Mouse (Mus musculus): Measurements from ENCODE around the gene Notch4. TPM values are rescaled to one million over a fixed set of nuclear protein-coding genes. Genes with fewer than 3 reads are reported as not detected.

The Notch4 gene
- polyA plus RNA-seq, 2 experiments: 0.67 to 0.99 TPM

GRCm38 (mm10) chr17:34626773-34627092 lies 62.7 kb downstream of the Notch4 start:
- peak overlapping the region; percentile 68 for H3K9ac ChIP-seq (replicated peaks)
- H3K36me3 ChIP-seq (replicated peaks; ENCODE audit: control insufficient read depth, insufficient read depth, low read depth): no peaks in the 10 kb centered on the region
- peak; percentile 36; the same call in 1 of the 2 replicates for ATAC-seq (ENCODE audit: insufficient read depth)
- 0 out of 2 replicates have a peak overlapping the region, but pooled peaks have one; percentile 23 for H3K27ac ChIP-seq
- peaks cover 4 to 9% of the 10 kb centered on the region in 2 experiments for H3K4me1 ChIP-seq (replicated peaks; ENCODE audit: control insufficient read depth in 2 of 2, insufficient read depth in 2 of 2, low read length in 1 of 2)
- no peak for TF ChIP-seq EP300 (IDR thresholded peaks at IDR 0.05; ENCODE audit: low read depth)
- TF ChIP-seq CTCF (IDR thresholded peaks at IDR 0.05; ENCODE audit: low read depth): peak; percentile 70
- DNase-seq (ENCODE audit: low read depth in 3 of 3, low spot score in 3 of 3): no peak
- WGBS (ENCODE audit: insufficient replicate concordance): under 1% methylated on average over 18 of the region's 18 CpGs
- H3K9me3 ChIP-seq (ENCODE audit: control insufficient read depth, low read length): no peaks in the 10 kb centered on the region
- peak overlapping the region; percentile 74 to 84 for H3K4me3 ChIP-seq (ENCODE audit: insufficient read depth in 1 of 2, low read depth in 2 of 2, low read length in 2 of 2)
- peak overlapping the region; percentile 88 for H3K4me2 ChIP-seq (ENCODE audit: low read depth)
- peaks cover 38% of the 10 kb centered on the region for H3K27me3 ChIP-seq (ENCODE audit: control insufficient read depth, insufficient read depth, low read length)

DNA sequence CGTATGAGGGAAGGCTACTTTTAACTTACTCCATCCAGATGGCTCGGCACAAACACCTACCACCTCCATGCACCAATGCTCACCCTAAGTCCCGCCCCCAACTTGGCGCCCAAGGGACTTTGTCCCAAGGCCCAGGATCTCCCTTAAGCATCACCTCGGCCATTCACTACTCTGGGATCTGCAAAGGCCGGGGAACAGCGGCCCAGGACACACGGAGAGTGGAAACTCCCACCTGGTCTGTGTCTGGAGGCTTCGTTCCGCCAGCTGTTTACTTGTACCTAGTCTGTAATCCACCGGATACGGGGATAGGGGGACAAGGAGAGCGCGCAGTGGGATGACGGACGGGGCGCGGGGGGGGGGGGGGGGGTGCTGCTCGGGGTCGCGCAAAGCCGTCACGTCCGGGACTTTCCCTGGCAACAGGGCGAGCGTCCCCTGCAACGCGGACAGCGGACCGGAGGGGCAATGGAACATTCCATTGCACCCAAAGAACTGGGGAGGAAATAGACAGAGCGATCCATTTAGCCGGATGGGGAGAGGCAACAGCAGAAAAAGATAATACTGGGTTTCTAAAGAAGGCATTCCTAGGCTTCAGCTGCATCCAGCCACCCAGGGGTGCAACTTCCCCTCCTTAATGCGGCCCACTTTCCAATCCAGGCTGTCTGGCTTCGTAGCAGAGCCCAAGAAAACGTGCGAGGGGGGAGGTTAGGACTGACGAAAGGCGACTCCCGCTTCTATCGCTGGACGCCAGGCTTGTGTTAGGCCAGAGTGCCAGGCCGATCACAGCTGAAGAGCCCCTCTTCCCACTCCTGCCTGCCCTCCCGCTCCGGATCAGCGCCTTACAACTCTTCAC lies 63.2 kb downstream of the Notch4 start:
- H3K4me3 ChIP-seq (ENCODE audit: insufficient read depth in 1 of 2, low read depth in 2 of 2, low read length in 2 of 2): peak overlapping the region; percentile 74 to 84
- H3K36me3 ChIP-seq (replicated peaks; ENCODE audit: control insufficient read depth, insufficient read depth, low read depth): no peaks in the 10 kb centered on the region
- peaks cover 44% of the 10 kb centered on the region for H3K27me3 ChIP-seq (ENCODE audit: control insufficient read depth, insufficient read depth, low read length)
- H3K4me2 ChIP-seq (ENCODE audit: low read depth): peak overlapping the region; percentile 88
- ATAC-seq (ENCODE audit: insufficient read depth) (peak; percentile 70), DNase-seq (ENCODE audit: low read depth in 3 of 3, low spot score in 3 of 3) (peak in 1 of 3 experiments; percentile 54)
- H3K4me1 ChIP-seq (replicated peaks; ENCODE audit: control insufficient read depth in 2 of 2, insufficient read depth in 2 of 2, low read length in 1 of 2): peaks cover 8% of the 10 kb centered on the region in 2 experiments; a peak in 3 of 4 replicates
- peak overlapping the region; percentile 68 for H3K9ac ChIP-seq (replicated peaks)
- WGBS (ENCODE audit: insufficient replicate concordance): under 1% methylated on average over 44 of the region's 45 CpGs
- no peak for TF ChIP-seq CTCF (IDR thresholded peaks at IDR 0.05; ENCODE audit: low read depth)
- no peak for TF ChIP-seq EP300 (IDR thresholded peaks at IDR 0.05; ENCODE audit: low read depth)
- no peaks in the 10 kb centered on the region for H3K9me3 ChIP-seq (ENCODE audit: control insufficient read depth, low read length)
- H3K27ac ChIP-seq: peak overlapping the region; percentile 23; the same call in 1 of the 2 replicates

GRCm38 (mm10) chr17:34627943-34628643 lies 64.0 kb downstream of the Notch4 start, which contains the start of gene Ppt2:
Gene Ppt2 (minus strand): TSS chr17:34628510.
- Histone ChIP-seq H3K9ac (replicated peaks) (peak within 1 kb of the TSS; percentile 68), H3K4me3 (ENCODE audit: insufficient read depth in 1 of 2, low read depth in 2 of 2, low read length in 2 of 2) (peak within 1 kb of the TSS; percentile 74 to 84), H3K36me3 (replicated peaks; ENCODE audit: control insufficient read depth, insufficient read depth, low read depth) (no peaks in the 10 kb centered on the region), H3K4me1 (replicated peaks; ENCODE audit: control insufficient read depth in 2 of 2, insufficient read depth in 2 of 2, low read length in 1 of 2) (peaks cover 4 to 5% of the 10 kb centered on the region in 2 experiments; a peak in 3 of 4 replicates), H3K27ac (no peak within 1 kb of the TSS; the same call in 1 of the 2 replicates), H3K4me2 (ENCODE audit: low read depth) (peak within 1 kb of the TSS; percentile 88), H3K9me3 (ENCODE audit: control insufficient read depth, low read length) (no peaks in the 10 kb centered on the region), H3K27me3 (ENCODE audit: control insufficient read depth, insufficient read depth, low read length) (peaks cover 51% of the 10 kb centered on the region)
- WGBS (ENCODE audit: insufficient replicate concordance): 9% methylated on average over 29 of the region's 29 CpGs
- TF ChIP-seq EP300 (IDR thresholded peaks at IDR 0.05; ENCODE audit: low read depth) (no peak), CTCF (IDR thresholded peaks at IDR 0.05; ENCODE audit: low read depth) (no peak)
- peak; percentile 6; the same call in 1 of the 2 replicates for ATAC-seq (ENCODE audit: insufficient read depth)
- DNase-seq (ENCODE audit: low read depth in 3 of 3, low spot score in 3 of 3): no peak

- peak overlapping the region; percentile 88; the same call in 1 of the 2 replicates for H3K4me2 ChIP-seq (ENCODE audit: low read depth)
- TF ChIP-seq EP300 (IDR thresholded peaks at IDR 0.05; ENCODE audit: low read depth) (no peak), CTCF (IDR thresholded peaks at IDR 0.05; ENCODE audit: low read depth) (no peak)
- H3K36me3 ChIP-seq (replicated peaks; ENCODE audit: control insufficient read depth, insufficient read depth, low read depth): no peaks in the 10 kb centered on the region
- H3K27me3 ChIP-seq (ENCODE audit: control insufficient read depth, insufficient read depth, low read length): peaks cover 51% of the 10 kb centered on the region
- H3K4me1 ChIP-seq (replicated peaks; ENCODE audit: control insufficient read depth in 2 of 2, insufficient read depth in 2 of 2, low read length in 1 of 2): peaks cover 4 to 5% of the 10 kb centered on the region in 2 experiments; a peak in 3 of 4 replicates
- DNase-seq (ENCODE audit: low read depth in 3 of 3, low spot score in 3 of 3) (no peak), ATAC-seq (ENCODE audit: insufficient read depth) (no peak)
- no peaks in the 10 kb centered on the region for H3K9me3 ChIP-seq (ENCODE audit: control insufficient read depth, low read length)
- H3K4me3 ChIP-seq (ENCODE audit: insufficient read depth in 1 of 2, low read depth in 2 of 2, low read length in 2 of 2): no peak overlapping the region
- H3K9ac ChIP-seq (replicated peaks): no peak overlapping the region
- no peak overlapping the region for H3K27ac ChIP-seq
- 46% methylated on average over 5 of the region's 5 CpGs for WGBS (ENCODE audit: insufficient replicate concordance)
Measured at GRCm38 (mm10) chr17:34628644-34628967, 64.5 kb downstream of the Notch4 start.
